Comparison of ENCODE assay signal across 13 mouse cellular contexts in genomic region chr9:109040216-109040615, GRCm38 (mm10). TPM values are rescaled to one million over a fixed set of nuclear protein-coding genes. Genes with fewer than 3 reads are reported as not detected.
DNase-seq lines count a peak whose midpoint lies in the region; ATAC-seq and TF ChIP-seq lines count a peak whose summit lies in the region.
"Had no signal": no experiment of that assay in that cellular context is flagged by ENCODE, and none has a peak within 500 bp of the region (broad histone marks: within the 10 kb centered on the region; RNA-seq: fewer than 3 reads in every experiment).

No protein-coding gene starts in this region.

- ATAC-seq in lung, embryonic 15.5 days (ENCODE audit: borderline replicate concordance, extremely low read depth, low FRiP score, low TSS enrichment) = no peak
- ATAC-seq in kidney, embryonic 14.5 days (ENCODE audit: low FRiP score, low TSS enrichment) = no peak
- ATAC-seq in stomach, postnatal 0 days (ENCODE audit: low FRiP score, low TSS enrichment) = peak; percentile 13; the same call in 1 of the 2 replicates
- no peak for ATAC-seq in hindbrain, postnatal 0 days

- H3K27me3 ChIP-seq in heart, adult 2 months (ENCODE audit: control insufficient read depth, insufficient read depth, low read length) = no peaks in the 10 kb centered on the region
- H3K27me3 ChIP-seq in lung, embryonic 15.5 days = no peaks in the 10 kb centered on the region
- H3K27me3 ChIP-seq in kidney, embryonic 14.5 days (ENCODE audit: control insufficient read depth, insufficient read depth, low read length) = no peaks in the 10 kb centered on the region
- no peaks in the 10 kb centered on the region for H3K27me3 ChIP-seq in stomach, postnatal 0 days (ENCODE audit: control insufficient read depth, insufficient read depth, low read length)
- H3K27me3 ChIP-seq in hindbrain, postnatal 0 days (ENCODE audit: insufficient read depth, low read length) = no peaks in the 10 kb centered on the region
- peaks cover 12% of the 10 kb centered on the region for H3K27me3 ChIP-seq in midbrain, embryonic 10.5 days (ENCODE audit: low read depth, poor library complexity, severe bottlenecking)

- H3K4me2 ChIP-seq in lung, embryonic 15.5 days = peak overlapping the region; percentile 66
- 0 out of 2 replicates have a peak overlapping the region, but pooled peaks have one; percentile 81 for H3K4me2 ChIP-seq in kidney, embryonic 14.5 days (replicated peaks; ENCODE audit: low read depth, low read length)
- H3K4me2 ChIP-seq in stomach, postnatal 0 days (replicated peaks; ENCODE audit: low read depth) = peak overlapping the region; percentile 73
- H3K4me2 ChIP-seq in hindbrain, postnatal 0 days (ENCODE audit: low read depth, low read length) = no peak overlapping the region

- H3K36me3 ChIP-seq in heart, adult 2 months (ENCODE audit: control insufficient read depth, insufficient read depth, low read length) = peaks cover 2% of the 10 kb centered on the region; the same call in 1 of the 2 replicates
- H3K36me3 ChIP-seq in lung, embryonic 15.5 days = peaks cover 3% of the 10 kb centered on the region; the same call in 1 of the 2 replicates
- no peaks in the 10 kb centered on the region for H3K36me3 ChIP-seq in kidney, embryonic 14.5 days (ENCODE audit: control insufficient read depth, insufficient read depth, low read length)
- H3K36me3 ChIP-seq in stomach, postnatal 0 days (ENCODE audit: control insufficient read depth, insufficient read depth, low read length) = no peaks in the 10 kb centered on the region
- H3K36me3 ChIP-seq in hindbrain, postnatal 0 days (ENCODE audit: insufficient read depth, low read length) = no peaks in the 10 kb centered on the region
- H3K36me3 ChIP-seq in midbrain, embryonic 10.5 days = no peaks in the 10 kb centered on the region
- H3K36me3 ChIP-seq: hindbrain, embryonic 13.5 days; liver, embryonic 15.5 days had no signal

- no peak for TF ChIP-seq CTCF in heart, adult 2 months (IDR thresholded peaks at IDR 0.05)
- TF ChIP-seq CTCF in stomach, postnatal 0 days (IDR thresholded peaks at IDR 0.05; ENCODE audit: low read depth) = no peak
- no peak for TF ChIP-seq CTCF in hindbrain, postnatal 0 days (IDR thresholded peaks at IDR 0.05; ENCODE audit: low read depth)

- H3K4me1 ChIP-seq in heart, adult 2 months (ENCODE audit: control insufficient read depth, insufficient read depth, low read length) = peaks cover 17% of the 10 kb centered on the region
- peaks cover 30% of the 10 kb centered on the region for H3K4me1 ChIP-seq in lung, embryonic 15.5 days
- peaks cover 18% of the 10 kb centered on the region; the same call in 1 of the 2 replicates for H3K4me1 ChIP-seq in kidney, embryonic 14.5 days (ENCODE audit: control insufficient read depth, insufficient read depth, low read length)
- H3K4me1 ChIP-seq in stomach, postnatal 0 days (replicated peaks; ENCODE audit: control insufficient read depth, insufficient read depth) = no peaks in the 10 kb centered on the region
- no peaks in the 10 kb centered on the region for H3K4me1 ChIP-seq in hindbrain, postnatal 0 days (ENCODE audit: insufficient read depth, low read length)
- H3K4me1 ChIP-seq in midbrain, embryonic 10.5 days = peaks cover 27% of the 10 kb centered on the region

- no peak for DNase-seq in heart, adult 2 months
- no peak for DNase-seq in heart, postnatal 14 days
- DNase-seq in lung, postnatal 25 days (ENCODE audit: low spot score) = no peak
- peak; percentile 34 for DNase-seq in stomach, postnatal 0 days (ENCODE audit: low spot score)
- DNase-seq in hindbrain, postnatal 0 days (ENCODE audit: low spot score) = no peak
- no peak for DNase-seq in midbrain, embryonic 10.5 days (ENCODE audit: low spot score)
- DNase-seq: adrenal gland, adult 8-10 months; cerebellum, adult 11-12 months; thymus, postnatal 4 days had no signal

- peak overlapping the region; percentile 83 for H3K4me3 ChIP-seq in heart, adult 2 months
- no peak overlapping the region for H3K4me3 ChIP-seq in lung, embryonic 15.5 days
- no peak overlapping the region for H3K4me3 ChIP-seq in kidney, embryonic 14.5 days (ENCODE audit: low read length)
- peak overlapping the region; percentile 15; the same call in 1 of the 2 replicates for H3K4me3 ChIP-seq in stomach, postnatal 0 days (ENCODE audit: low read depth, low read length)
- H3K4me3 ChIP-seq in hindbrain, postnatal 0 days (ENCODE audit: low read length) = no peak overlapping the region
- no peak overlapping the region for H3K4me3 ChIP-seq in midbrain, embryonic 10.5 days
- H3K4me3 ChIP-seq: hindbrain, embryonic 13.5 days; liver, embryonic 15.5 days had no signal

- H3K9ac ChIP-seq in heart, adult 2 months (ENCODE audit: low read depth, low read length) = peak overlapping the region; percentile 39
- H3K9ac ChIP-seq in lung, embryonic 15.5 days = 0 out of 2 replicates have a peak overlapping the region, but pooled peaks have one; percentile 22
- no peak overlapping the region for H3K9ac ChIP-seq in kidney, embryonic 14.5 days (ENCODE audit: low read depth, low read length)
- no peak overlapping the region for H3K9ac ChIP-seq in stomach, postnatal 0 days (ENCODE audit: low read length)
- no peak overlapping the region for H3K9ac ChIP-seq in hindbrain, postnatal 0 days (replicated peaks; ENCODE audit: low read length)
- H3K9ac ChIP-seq: hindbrain, embryonic 13.5 days; liver, embryonic 15.5 days had no signal

- WGBS in heart, adult 2 months = 53% methylated on average over 8 of the region's 8 CpGs
- 62% methylated on average over 8 of the region's 8 CpGs for WGBS in lung, embryonic 15.5 days
- 86% methylated on average over 8 of the region's 8 CpGs for WGBS in kidney, embryonic 14.5 days
- WGBS in stomach, postnatal 0 days = 66% methylated on average over 8 of the region's 8 CpGs
- 85% methylated on average over 8 of the region's 8 CpGs for whole genome bisulfite sequencing in hindbrain, postnatal 0 days
- WGBS in midbrain, embryonic 10.5 days = 88% methylated on average over 8 of the region's 8 CpGs

- intact Hi-C loops in heart, adult 2 months (cut with DNase I) = no loop called here
- intact Hi-C loops in heart, postnatal 14 days (cut with DNase I) = no loop called here

- no peak for TF ChIP-seq EP300 in heart, adult 2 months (IDR thresholded peaks at IDR 0.05; ENCODE audit: insufficient read depth, low read depth, low read length)
- no peak for TF ChIP-seq EP300 in stomach, postnatal 0 days (optimal IDR thresholded peaks at IDR 0.05)

- no peak for TF ChIP-seq POLR2A in heart, adult 2 months (IDR thresholded peaks at IDR 0.05; ENCODE audit: insufficient read depth, low read depth, low read length)

- no peaks in the 10 kb centered on the region for H3K9me3 ChIP-seq in lung, embryonic 15.5 days
- no peaks in the 10 kb centered on the region for H3K9me3 ChIP-seq in kidney, embryonic 14.5 days (ENCODE audit: control insufficient read depth, low read length)
- no peaks in the 10 kb centered on the region for H3K9me3 ChIP-seq in stomach, postnatal 0 days (ENCODE audit: control insufficient read depth, low read length)
- H3K9me3 ChIP-seq in hindbrain, postnatal 0 days (ENCODE audit: low read length) = no peaks in the 10 kb centered on the region
- no peaks in the 10 kb centered on the region for H3K9me3 ChIP-seq in midbrain, embryonic 10.5 days (replicated peaks)
- H3K9me3 ChIP-seq: hindbrain, embryonic 13.5 days; liver, embryonic 15.5 days had no signal

- no peaks in the 10 kb centered on the region for H3K79me2 ChIP-seq in heart, adult 2 months (replicated peaks; ENCODE audit: control insufficient read depth, insufficient read depth, low read length)

- peak overlapping the region; percentile 97 for H3K27ac ChIP-seq in heart, adult 2 months
- H3K27ac ChIP-seq in lung, embryonic 15.5 days = peak overlapping the region; percentile 51
- H3K27ac ChIP-seq in kidney, embryonic 14.5 days (ENCODE audit: low read depth, low read length) = no peak overlapping the region
- peak overlapping the region; percentile 69 for H3K27ac ChIP-seq in stomach, postnatal 0 days (replicated peaks)
- no peak overlapping the region for H3K27ac ChIP-seq in hindbrain, postnatal 0 days
- H3K27ac ChIP-seq in midbrain, embryonic 10.5 days (replicated peaks) = no peak overlapping the region
- H3K27ac ChIP-seq: hindbrain, embryonic 13.5 days; liver, embryonic 15.5 days had no signal

RNA-seq across cellular contexts. Expression of gene Shisa5, which starts 1.9 kb away (rescaled TPM):
- total RNA-seq in heart, adult 2 months (2021) = 10 to 100 TPM; 40.3 to 43.2 TPM
- polyA plus RNA-seq in heart, adult 2 months (2012; rRNA removed) = 170 and 218 TPM in 2 replicates
- total RNA-seq in heart, postnatal 14 days (2021) = 10 to 100 TPM; 49.5 to 50.0 TPM
- 83.2 and 98.3 TPM in 2 replicates for polyA plus RNA-seq in lung, embryonic 15.5 days (2015; fragmentation: Nextera tagmentation; extraction: Ambion mirVana)
- 58.0 and 65.7 TPM in 2 replicates for polyA plus RNA-seq in kidney, embryonic 14.5 days (2014; fragmentation: Nextera tagmentation; extraction: Ambion mirVana)
- polyA plus RNA-seq in stomach, postnatal 0 days (2015; fragmentation: Nextera tagmentation; extraction: Ambion mirVana) = 168 and 181 TPM in 2 replicates
- 77.8 and 90.6 TPM in 2 replicates for total RNA-seq in hindbrain, postnatal 0 days (2014; rRNA removed)
- polyA plus RNA-seq in hindbrain, postnatal 0 days (2015; fragmentation: Nextera tagmentation; extraction: Ambion mirVana) = 74.5 and 77.6 TPM in 2 replicates
- polyA plus RNA-seq in midbrain, embryonic 10.5 days (2016; fragmentation: Nextera tagmentation; extraction: Ambion mirVana) = 32.9 and 37.2 TPM in 2 replicates

RNA-seq across cellular contexts. Expression of gene Trex1, which starts 19.3 kb away (rescaled TPM):
- total RNA-seq in heart, adult 2 months (2021) = 10 to 100 TPM; 12.6 to 13.3 TPM
- 45.8 and 55.2 TPM in 2 replicates for polyA plus RNA-seq in heart, adult 2 months (2012; rRNA removed)
- total RNA-seq in heart, postnatal 14 days (2021) = 10 to 100 TPM; 10.4 to 10.6 TPM
- polyA plus RNA-seq in lung, embryonic 15.5 days (2015; fragmentation: Nextera tagmentation; extraction: Ambion mirVana) = 12.7 and 14.0 TPM in 2 replicates
- polyA plus RNA-seq in kidney, embryonic 14.5 days (2014; fragmentation: Nextera tagmentation; extraction: Ambion mirVana) = 12.6 and 13.3 TPM in 2 replicates
- polyA plus RNA-seq in stomach, postnatal 0 days (2015; fragmentation: Nextera tagmentation; extraction: Ambion mirVana) = 13.3 and 15.8 TPM in 2 replicates
- 20.1 and 32.6 TPM in 2 replicates for total RNA-seq in hindbrain, postnatal 0 days (2014; rRNA removed)
- polyA plus RNA-seq in hindbrain, postnatal 0 days (2015; fragmentation: Nextera tagmentation; extraction: Ambion mirVana) = 14.3 and 14.4 TPM in 2 replicates
- 7.5 and 10.1 TPM in 2 replicates for polyA plus RNA-seq in midbrain, embryonic 10.5 days (2016; fragmentation: Nextera tagmentation; extraction: Ambion mirVana)

RNA-seq across cellular contexts. Expression of gene Atrip, which starts 33.7 kb away (rescaled TPM):
- total RNA-seq in heart, adult 2 months (2021) = 1 to 10 TPM; 8.0 to 9.0 TPM
- 10.0 and 13.9 TPM in 2 replicates for polyA plus RNA-seq in heart, adult 2 months (2012; rRNA removed)
- total RNA-seq in heart, postnatal 14 days (2021) = 10 to 100 TPM in 1 of 2 experiments, 1 to 10 TPM in 1; 8.4 to 10.3 TPM
- polyA plus RNA-seq in lung, embryonic 15.5 days (2015; fragmentation: Nextera tagmentation; extraction: Ambion mirVana) = 26.4 and 27.0 TPM in 2 replicates
- 20.5 and 30.7 TPM in 2 replicates for polyA plus RNA-seq in kidney, embryonic 14.5 days (2014; fragmentation: Nextera tagmentation; extraction: Ambion mirVana)
- polyA plus RNA-seq in stomach, postnatal 0 days (2015; fragmentation: Nextera tagmentation; extraction: Ambion mirVana) = 10.8 and 11.3 TPM in 2 replicates
- total RNA-seq in hindbrain, postnatal 0 days (2014; rRNA removed) = 39.5 and 52.3 TPM in 2 replicates
- 30.6 and 32.2 TPM in 2 replicates for polyA plus RNA-seq in hindbrain, postnatal 0 days (2015; fragmentation: Nextera tagmentation; extraction: Ambion mirVana)
- polyA plus RNA-seq in midbrain, embryonic 10.5 days (2016; fragmentation: Nextera tagmentation; extraction: Ambion mirVana) = 32.1 and 33.4 TPM in 2 replicates

RNA-seq across cellular contexts. Expression of gene Ccdc51, which starts 42.1 kb away (rescaled TPM):
- total RNA-seq in heart, adult 2 months (2021) = 10 to 100 TPM; 11.1 to 11.8 TPM
- polyA plus RNA-seq in heart, adult 2 months (2012; rRNA removed) = 7.0 and 9.2 TPM in 2 replicates
- 10 to 100 TPM; 10.4 to 11.1 TPM for total RNA-seq in heart, postnatal 14 days (2021)
- polyA plus RNA-seq in lung, embryonic 15.5 days (2015; fragmentation: Nextera tagmentation; extraction: Ambion mirVana) = 11.2 and 11.5 TPM in 2 replicates
- 13.5 and 14.7 TPM in 2 replicates for polyA plus RNA-seq in kidney, embryonic 14.5 days (2014; fragmentation: Nextera tagmentation; extraction: Ambion mirVana)
- polyA plus RNA-seq in stomach, postnatal 0 days (2015; fragmentation: Nextera tagmentation; extraction: Ambion mirVana) = 8.9 and 9.9 TPM in 2 replicates
- total RNA-seq in hindbrain, postnatal 0 days (2014; rRNA removed) = 7.8 and 8.4 TPM in 2 replicates
- 5.1 and 6.7 TPM in 2 replicates for polyA plus RNA-seq in hindbrain, postnatal 0 days (2015; fragmentation: Nextera tagmentation; extraction: Ambion mirVana)
- polyA plus RNA-seq in midbrain, embryonic 10.5 days (2016; fragmentation: Nextera tagmentation; extraction: Ambion mirVana) = 14.5 and 14.9 TPM in 2 replicates

RNA-seq across cellular contexts. Expression of gene Tma7, which starts 42.2 kb away (rescaled TPM):
- 100 to 1,000 TPM; 218 to 235 TPM for total RNA-seq in heart, adult 2 months (2021)
- polyA plus RNA-seq in heart, adult 2 months (2012; rRNA removed) = 41.4 and 59.3 TPM in 2 replicates
- 100 to 1,000 TPM; 220 to 279 TPM for total RNA-seq in heart, postnatal 14 days (2021)
- 519 and 556 TPM in 2 replicates for polyA plus RNA-seq in lung, embryonic 15.5 days (2015; fragmentation: Nextera tagmentation; extraction: Ambion mirVana)
- 687 and 868 TPM in 2 replicates for polyA plus RNA-seq in kidney, embryonic 14.5 days (2014; fragmentation: Nextera tagmentation; extraction: Ambion mirVana)
- polyA plus RNA-seq in stomach, postnatal 0 days (2015; fragmentation: Nextera tagmentation; extraction: Ambion mirVana) = 416 and 424 TPM in 2 replicates
- total RNA-seq in hindbrain, postnatal 0 days (2014; rRNA removed) = 56.2 and 73.8 TPM in 2 replicates
- polyA plus RNA-seq in hindbrain, postnatal 0 days (2015; fragmentation: Nextera tagmentation; extraction: Ambion mirVana) = 764 and 779 TPM in 2 replicates
- 733 and 761 TPM in 2 replicates for polyA plus RNA-seq in midbrain, embryonic 10.5 days (2016; fragmentation: Nextera tagmentation; extraction: Ambion mirVana)

Comparison
In these comparisons a context has a peak if more than half of its experiments do, and no peak if none do; other contexts are left out.
1. H3K27ac ChIP-seq: peak in heart, adult 2 months (single experiment), lung, embryonic 15.5 days (single experiment) and stomach, postnatal 0 days (single experiment); none in kidney, embryonic 14.5 days (single experiment), hindbrain, postnatal 0 days (single experiment) and midbrain, embryonic 10.5 days (single experiment).
2. H3K4me3 ChIP-seq: peak in heart, adult 2 months (single experiment) and stomach, postnatal 0 days (single experiment); none in lung, embryonic 15.5 days (single experiment), kidney, embryonic 14.5 days (single experiment), hindbrain, postnatal 0 days (single experiment) and midbrain, embryonic 10.5 days (single experiment).
3. H3K9ac ChIP-seq: peak in heart, adult 2 months (single experiment) and lung, embryonic 15.5 days (single experiment); none in kidney, embryonic 14.5 days (single experiment), stomach, postnatal 0 days (single experiment) and hindbrain, postnatal 0 days (single experiment).